Mouse (Mus musculus): ENCODE measurements at regions not wholly inside any gene's neighbourhood (a gene's known extent, or its start where the extent isn't known, plus 50 kb on each side); places are given as distances from the start of the nearest gene placed in this dataset.
A peak's percentile ranks its signal among the peaks of the same experiment; 100 is the strongest.

DNA sequence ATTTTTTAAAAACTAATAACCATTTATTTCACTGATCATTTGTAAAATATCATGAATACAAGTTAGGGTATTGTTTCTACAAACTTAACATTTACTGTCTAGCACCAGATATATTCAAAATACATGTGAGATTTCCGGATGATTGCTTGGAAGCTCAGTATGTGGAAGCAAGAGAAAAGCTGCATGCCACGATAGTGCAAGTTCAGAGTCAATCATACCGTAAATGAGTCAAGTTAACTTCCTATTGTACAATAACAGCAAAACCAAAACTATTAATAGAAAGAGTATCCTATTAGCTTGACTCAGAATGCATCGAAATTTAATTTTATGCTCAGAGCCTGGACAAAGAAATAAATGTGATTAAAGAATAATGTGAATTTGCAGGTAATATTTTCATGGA, 1284.6 kb upstream of the Cited2 start:
- ATAC-seq (replicated peaks; ENCODE audit: poor library complexity), result peak; percentile 29; the same call in 1 of the 2 replicates

DNA sequence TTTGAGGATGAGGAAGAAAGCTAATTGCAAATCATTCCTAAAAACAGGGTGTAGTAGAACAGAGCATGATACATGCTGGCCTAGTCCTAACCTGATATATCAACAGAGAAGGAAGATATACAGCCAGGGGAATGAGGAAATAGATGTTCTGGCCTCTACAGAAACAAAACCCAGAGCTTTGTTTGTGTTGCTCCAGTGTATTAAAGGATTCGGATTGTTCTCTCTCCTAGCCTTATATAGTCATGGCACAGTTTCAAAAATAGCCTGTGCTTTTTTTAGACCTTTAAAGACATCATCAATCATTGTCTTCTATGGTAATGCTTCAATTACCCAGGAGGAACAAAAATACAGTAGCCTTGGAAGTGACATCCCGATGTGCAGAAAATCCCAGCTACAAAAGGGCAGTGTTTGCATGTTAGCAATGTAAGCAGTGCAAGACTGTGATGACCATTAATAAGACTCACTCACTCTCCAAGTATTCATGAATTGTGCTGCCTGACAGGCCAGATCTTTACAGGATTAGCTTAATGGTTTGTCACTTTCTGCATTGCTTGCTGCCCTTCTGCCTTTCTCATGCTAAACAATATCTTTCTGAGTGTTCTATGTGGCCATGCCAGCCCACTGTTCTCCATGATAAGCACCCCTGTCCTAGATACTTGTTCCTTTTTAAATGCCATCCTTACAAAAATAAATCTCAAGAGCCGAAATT, 1281.9 kb upstream of the Cited2 start:
- no peak for ATAC-seq (replicated peaks; ENCODE audit: poor library complexity)

DNA sequence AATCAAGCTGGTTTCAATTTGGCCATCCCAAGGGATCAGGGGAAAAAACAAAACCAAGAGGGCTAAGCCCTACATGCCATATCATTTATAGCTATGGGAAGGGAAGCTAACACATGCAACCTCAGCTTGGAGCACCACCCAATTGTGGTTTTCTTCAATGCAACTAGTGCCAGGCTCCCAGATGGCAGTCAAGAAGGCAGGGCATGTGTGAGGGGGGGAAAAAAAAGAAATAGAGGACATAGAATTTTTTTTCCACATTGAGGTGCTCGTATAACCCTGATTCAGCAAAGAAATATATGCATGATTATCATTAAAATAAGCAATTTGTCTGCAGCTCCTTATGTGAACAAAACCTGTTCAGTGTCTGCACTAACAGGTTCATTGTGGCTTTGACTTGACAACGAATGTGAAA, 1281.4 kb upstream of the Cited2 start:
- 0 out of 2 replicates have a peak, but pooled peaks have one; percentile 29 for ATAC-seq (replicated peaks; ENCODE audit: poor library complexity)

DNA sequence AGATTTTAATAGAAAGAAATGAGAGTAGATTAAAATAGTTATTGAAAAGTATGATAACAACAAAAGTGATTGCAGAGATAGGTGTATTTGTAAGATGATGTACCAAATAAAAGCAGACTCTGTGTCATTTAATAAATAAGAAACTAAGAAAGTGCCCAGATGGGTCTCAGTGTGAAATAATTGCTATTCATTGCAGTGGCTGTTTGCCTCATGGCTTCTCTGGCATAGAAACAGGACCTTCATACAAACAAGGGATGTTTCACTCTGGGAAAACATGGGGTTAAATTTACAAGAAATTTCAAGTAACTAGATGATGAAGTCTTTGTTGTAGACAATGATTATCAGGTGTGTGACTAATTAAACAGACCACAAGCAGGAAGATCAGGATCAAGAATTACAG, 1279.1 kb upstream of the Cited2 start:
- ATAC-seq (replicated peaks; ENCODE audit: poor library complexity), result no peak

DNA sequence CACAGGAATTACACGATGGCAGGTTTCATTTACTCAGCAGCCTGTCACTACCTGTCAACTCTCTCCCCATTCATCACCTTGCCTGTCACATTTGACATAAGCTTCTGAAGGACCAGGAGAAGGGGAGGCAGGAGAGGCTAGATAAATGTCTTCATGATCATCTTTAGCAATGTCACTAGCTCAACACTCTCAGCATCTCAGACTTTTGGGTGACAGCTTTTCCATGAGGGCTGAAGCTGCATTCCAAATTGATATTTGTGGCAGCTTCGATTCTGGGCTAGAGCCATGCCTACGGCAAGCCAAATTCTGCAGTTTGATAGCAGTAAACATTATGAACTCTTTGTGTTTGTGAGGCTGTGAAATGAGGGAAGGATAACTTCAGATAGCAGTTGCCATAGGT, 1255.1 kb upstream of the Cited2 start:
- no peak for ATAC-seq (replicated peaks; ENCODE audit: poor library complexity)

DNA sequence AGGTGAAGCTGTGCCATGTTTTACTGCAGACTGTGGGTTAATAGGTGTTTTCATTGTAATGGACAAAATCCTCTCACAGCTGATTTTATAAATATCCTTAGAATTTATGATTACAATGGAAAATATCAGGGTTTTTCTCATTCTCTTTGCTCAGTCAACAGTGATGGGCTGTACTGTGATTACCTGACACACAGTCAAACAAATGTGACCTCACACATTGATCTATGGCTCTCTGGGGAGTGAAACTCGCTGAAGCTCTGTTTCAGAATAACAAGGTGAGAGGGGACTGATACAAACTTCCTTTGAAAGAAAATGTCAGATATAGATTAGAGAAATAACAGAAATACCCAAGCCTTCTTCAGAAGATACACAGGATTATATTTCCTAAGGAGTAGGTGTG, 1253.3 kb upstream of the Cited2 start:
- ATAC-seq (replicated peaks; ENCODE audit: poor library complexity), result no peak

DNA sequence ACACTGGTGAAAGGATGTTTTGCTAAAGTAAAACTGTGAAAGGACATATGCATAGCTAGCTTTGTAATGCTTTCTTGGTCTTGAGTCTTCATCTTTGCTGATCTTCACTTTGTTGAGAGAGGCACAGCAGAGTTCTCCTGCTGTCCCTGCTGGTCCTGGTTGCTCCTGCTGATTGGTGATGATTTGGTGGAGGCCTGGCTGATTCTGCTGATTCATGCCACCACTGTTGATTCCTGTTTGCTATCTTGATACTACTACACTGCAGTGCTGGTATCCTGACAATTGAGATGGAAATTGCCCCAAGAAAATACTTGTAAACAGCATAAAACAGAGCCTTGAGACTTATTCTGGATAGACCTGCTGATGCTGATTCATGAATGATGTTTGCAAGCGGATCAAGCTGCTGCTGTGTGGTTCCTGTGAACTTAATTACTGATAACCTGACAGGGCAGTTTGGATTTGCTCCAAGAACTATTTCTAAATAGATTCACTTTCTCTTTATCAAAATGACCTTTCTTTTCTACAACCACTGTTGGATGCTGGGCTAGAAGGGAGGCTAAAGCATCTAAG, 1249.0 kb upstream of the Cited2 start:
- peak; percentile 83 for ATAC-seq (replicated peaks; ENCODE audit: poor library complexity)

DNA sequence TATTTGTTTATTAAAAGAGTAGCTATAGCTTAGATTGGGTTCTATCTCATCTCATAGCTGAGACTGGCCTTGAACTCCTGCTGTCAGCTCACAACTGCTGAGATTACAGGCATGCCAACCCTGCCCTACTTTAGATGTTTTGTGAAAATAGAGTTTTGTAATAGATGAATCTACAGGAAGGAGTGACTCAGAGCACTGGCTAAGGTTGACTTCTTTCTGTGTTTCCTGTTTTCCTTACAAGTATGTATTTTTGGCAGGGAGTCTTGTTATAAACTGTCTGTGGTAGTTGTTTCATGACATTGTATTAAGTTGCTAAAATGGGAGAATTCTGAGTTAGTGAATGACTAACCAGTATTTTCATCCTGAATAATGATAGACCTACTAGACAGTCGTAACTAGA, 1224.4 kb upstream of the Cited2 start:
- peak; percentile 26; the same call in 1 of the 2 replicates for ATAC-seq (replicated peaks; ENCODE audit: poor library complexity)

DNA sequence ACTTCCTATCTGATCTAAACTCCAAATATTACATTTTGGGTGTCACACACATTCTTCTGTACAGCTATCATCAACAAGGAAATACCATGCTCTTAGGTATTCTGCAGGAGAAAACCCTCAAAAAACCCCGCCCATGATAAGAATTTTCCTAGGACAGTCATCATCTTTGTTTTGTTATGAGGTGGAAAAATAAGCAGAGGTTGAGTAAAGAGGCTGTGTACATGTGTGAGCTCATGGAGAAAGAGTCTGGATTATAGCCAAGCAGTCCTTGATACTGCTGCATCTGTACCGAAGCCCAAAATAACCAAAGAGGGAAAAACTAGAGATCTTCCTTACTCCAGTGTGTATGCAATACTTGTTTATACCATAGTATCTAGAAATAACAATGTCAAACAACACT, 1215.3 kb upstream of the Cited2 start:
- no peak for ATAC-seq (replicated peaks; ENCODE audit: poor library complexity)

DNA sequence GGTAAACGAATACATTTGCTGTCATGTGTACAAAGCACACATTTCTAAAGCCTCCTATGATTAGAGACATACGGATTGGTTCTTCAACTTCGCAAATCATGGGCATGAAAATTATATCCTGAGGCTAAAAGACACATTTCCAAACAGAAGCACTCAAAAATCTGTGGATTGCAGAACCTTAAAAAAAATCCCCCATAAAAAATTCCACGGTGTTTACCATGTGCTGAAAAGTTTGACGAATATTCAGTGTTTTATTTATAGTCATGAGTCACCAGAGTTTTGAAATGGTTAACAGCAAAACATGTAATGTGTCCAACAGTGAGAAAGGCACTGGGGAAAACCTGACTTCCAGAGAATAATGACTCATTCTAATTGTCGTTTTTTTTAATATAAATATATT, 1214.9 kb upstream of the Cited2 start:
- no peak for ATAC-seq (replicated peaks; ENCODE audit: poor library complexity)

DNA sequence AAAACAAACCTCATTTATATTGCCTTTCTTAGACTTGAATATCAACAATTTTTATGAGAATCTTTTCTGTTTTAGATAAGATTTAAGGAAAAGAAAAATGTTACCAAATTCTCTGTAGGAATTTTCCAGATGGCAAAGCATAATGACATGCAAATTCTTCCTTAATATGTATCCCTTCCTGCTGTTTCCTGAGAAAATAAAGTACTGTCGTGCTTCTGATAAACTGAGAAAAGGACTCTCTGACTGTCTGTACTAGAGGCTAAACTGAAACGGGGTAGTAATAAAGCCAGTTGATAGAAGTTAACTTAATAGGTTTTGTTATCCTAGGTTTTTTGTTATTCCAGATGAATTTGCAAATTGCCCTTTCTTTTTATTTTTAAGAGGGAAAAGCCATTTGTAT, 1208.4 kb upstream of the Cited2 start:
- no peak for ATAC-seq (replicated peaks; ENCODE audit: poor library complexity)

DNA sequence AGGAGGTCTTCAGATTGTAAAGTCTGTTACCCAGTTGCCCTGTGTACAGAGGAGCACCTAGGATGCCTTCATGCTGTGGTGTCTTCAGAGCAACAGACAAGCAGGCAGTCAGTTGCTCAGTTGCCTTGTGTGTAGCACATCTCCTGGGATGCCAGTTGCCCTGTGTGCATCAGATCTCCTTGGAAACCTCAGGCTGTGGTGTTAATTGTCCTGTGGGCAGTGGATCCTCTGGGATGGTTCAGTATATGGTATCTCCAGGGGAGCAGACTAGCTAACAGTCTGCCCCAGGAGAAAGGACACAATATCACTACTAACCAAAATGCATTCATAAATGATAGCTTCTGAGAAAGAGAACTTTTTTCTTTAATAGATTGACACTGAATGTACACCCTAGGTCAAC, 1201.1 kb upstream of the Cited2 start:
- no peak for ATAC-seq (replicated peaks; ENCODE audit: poor library complexity)

DNA sequence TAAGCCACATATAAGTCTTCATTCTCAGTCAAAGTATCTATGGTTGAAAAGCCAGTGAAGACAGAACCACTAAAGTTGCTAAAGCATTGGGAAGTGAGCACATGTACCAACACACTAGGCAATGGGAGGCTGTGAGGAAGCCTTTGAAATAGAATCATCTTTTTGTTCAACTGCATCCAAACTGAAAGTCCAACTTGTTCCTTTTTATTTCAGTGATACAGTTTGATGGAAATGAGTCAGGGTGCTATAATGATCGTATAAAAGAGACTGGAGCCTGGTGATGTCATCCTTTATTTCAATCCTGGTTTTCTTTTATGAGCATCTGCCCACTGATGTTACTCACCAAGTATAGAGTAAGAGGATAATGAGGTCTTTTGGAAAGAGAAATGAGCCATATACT, 1198.9 kb upstream of the Cited2 start:
- ATAC-seq (replicated peaks; ENCODE audit: poor library complexity), result no peak

DNA sequence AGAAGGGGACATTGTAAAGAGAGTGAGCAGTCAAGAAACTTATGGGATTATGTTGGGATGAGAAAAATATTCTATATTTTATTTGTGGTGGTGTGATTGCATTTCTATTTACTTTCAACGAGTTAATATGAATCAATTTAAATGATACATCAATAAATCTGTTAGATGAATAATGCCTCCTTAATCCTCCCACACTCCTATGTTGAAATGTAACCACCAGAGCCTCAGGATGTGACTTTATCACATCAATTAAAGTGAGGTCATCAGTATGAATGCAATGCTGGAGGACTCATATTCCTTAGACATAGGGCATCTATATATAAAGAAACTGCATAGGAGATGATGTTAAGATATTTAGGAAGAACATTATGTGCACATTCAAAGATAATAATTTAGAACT, 1195.3 kb upstream of the Cited2 start:
- ATAC-seq (replicated peaks; ENCODE audit: poor library complexity), result no peak

DNA sequence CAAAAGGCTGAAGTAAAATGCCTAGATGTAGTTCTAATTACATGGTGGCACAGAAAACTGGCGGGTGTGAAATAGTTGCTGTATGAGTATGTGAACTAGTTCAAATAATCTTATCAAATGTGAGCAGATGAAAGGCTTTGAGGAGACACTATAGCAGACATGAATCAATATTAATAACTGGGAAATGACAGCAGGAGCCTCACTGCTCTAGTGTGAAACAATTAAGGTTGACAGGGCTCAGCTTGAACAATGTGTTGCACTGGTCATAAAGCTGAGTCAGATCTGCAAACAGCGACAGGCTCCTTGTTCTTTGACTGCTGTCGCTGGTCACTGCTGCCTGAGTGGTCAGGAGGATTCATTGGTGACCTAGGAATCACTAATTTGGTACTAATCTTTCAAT, 1185.4 kb upstream of the Cited2 start:
- no peak; the same call in 1 of the 2 replicates for ATAC-seq (replicated peaks; ENCODE audit: poor library complexity)

DNA sequence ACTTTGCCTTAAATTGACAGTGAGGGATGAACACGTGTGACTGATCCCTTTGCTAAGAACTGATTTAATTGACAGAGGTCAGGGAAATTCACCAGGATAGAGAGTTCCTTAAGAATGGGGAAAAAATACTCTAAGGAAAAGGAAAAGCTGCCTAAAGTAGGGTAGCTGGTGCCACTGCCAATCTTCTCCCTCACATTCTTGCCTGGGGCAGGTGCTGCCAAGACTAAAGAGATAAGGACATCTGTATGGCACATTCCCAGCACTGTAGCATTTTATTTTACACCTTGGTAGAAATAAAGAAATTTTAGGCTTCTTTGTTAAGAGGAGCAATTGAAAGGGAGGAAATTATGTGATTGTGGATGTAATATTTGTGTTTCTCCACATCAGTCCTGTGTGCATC, 1184.6 kb upstream of the Cited2 start:
- peak; percentile 79 for ATAC-seq (replicated peaks; ENCODE audit: poor library complexity)

DNA sequence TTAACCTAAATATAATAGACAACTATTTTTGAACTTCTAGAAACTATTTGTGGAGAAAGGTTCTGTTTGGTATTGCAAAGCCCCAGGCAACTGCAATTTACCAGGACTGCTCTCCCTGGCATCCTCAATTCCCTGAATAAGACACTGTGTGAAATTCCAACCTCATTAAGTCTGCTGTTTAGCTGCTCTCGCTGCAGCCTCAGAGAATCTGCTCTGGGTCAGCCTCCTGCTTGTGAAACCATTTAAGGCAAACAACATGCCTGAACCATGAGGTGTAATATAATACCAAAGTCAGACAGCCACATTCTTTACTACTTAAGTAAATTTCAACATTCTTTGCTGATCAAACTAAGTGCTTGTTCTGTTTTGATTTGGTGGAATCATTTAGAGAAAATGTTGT, 1177.6 kb upstream of the Cited2 start:
- ATAC-seq (replicated peaks; ENCODE audit: poor library complexity), result no peak

DNA sequence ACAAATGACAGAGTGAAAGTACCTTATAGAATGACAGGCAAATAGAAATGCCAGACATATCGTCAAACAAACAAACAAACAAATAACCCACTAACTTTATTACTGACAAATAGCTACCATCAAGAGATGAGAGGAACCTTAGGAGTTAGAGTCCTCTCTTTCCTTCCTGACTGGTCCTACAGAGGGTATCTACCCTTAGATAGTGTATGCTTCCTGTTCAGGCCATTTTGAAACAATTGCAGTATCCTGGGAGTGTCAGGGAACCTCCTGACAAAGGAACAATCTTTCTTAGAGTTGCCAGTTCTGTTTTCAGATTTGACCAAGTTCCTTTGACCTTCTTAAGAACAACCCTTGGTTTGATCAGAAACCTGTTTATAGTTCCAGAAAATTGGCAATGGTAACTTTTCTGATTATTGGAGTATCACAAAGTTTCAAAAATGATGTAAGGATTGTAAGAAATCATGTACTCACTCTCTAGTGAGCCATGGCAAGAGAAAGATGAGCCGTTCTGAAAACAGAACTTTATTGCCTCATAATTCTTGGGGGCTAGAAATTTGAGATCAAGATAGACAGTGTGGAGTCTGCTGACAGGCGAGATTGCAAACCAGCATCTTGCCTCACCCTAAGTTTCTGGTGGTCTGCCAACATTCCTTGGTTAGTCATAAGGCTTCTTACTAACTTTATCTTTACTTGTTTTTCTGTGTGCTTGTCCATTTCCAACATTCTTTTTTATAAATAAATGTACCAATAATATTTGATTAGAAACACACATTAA, 1170.0 kb upstream of the Cited2 start:
- ATAC-seq (replicated peaks; ENCODE audit: poor library complexity), result peak; percentile 88

DNA sequence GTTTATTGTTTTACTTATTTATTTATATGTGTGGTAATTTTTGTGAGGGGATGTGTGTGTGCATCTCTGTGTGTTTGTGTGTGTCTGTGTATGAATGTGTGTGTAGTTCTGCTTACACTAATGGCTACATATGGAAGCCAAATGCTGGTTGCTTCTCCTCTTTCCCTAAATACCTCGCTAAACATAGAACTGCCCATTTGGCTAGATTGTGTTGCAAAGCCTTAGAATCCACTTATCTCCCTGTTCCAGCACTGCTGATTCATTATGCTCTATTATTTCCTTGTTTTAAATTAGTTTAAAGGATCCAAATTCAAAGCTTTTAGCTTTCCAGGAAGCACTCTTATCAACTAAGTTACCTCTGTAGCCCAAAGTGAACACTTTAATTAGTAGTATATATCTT, 1148.5 kb upstream of the Cited2 start:
- no peak for ATAC-seq (replicated peaks; ENCODE audit: poor library complexity)

DNA sequence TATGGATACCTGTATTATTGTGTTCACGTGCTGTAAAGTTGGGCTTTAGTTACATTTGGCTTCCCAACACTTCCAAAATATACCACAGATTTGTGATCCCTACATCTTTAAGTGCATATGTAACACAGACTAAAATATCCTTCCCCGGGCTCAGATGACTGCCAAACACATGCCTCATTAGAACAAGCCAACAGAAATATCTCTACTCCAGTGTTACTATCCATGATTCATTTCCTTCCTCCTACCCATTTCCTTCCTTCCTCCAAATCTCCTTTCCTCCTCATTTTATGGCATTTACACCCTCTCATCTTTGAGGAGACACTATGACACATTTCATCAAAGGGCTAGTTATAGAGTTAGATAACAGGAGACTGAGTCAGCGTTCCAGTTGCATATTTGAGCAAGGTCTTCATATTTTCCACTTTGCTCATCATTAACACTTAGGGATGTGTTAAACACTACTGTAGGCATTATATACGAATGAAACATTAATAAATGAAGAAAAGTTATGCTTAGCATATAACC, 1144.4 kb upstream of the Cited2 start:
- ATAC-seq (replicated peaks; ENCODE audit: poor library complexity), result no peak

DNA sequence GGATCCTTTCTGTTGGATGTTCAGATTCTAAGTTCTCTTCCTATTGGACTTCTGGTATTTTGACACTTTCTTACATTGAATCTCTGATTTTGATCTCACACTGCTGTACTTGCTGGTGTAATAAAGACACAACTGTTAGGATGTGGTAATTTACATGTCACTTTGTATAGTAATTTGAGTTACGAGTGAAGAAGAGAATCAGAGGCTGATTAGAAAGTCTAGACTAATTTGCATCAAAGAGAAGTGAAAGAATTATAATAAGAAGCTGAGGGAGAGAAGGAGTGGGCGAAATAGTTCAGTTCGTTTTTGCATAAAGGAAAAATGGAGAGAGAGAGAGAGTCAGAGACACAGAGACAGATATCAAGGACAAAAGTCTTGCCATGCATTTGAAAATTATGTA, 1142.8 kb upstream of the Cited2 start:
- no peak for ATAC-seq (replicated peaks; ENCODE audit: poor library complexity)

DNA sequence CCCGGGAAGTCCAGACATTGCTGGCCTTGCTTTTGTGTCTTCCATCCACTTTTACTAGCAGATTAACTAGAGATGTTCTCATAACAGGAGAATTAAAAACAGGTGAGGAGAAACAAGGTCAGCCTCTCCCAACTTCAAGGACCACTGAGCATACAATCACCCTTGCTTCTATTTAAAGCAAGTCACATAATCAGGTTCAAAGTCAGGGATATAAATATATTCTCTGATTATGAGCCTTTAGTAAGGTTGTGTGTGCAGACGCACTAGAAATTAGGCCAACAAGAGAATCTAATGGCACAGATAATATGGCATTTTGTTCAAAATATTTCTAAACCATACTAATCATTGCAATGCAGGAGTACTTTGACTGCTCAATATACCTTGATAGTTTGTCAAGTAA, 1134.2 kb upstream of the Cited2 start:
- no peak for ATAC-seq (replicated peaks; ENCODE audit: poor library complexity)

Data from megakaryocyte progenitor cell, adult 5-6 weeks (primary cell).